Mouse (Mus musculus): Measurements from ENCODE around the gene Bbs7. TPM values are rescaled to one million over a fixed set of nuclear protein-coding genes. Genes with fewer than 3 reads are reported as not detected.

Bbs7 gene
- polyA plus RNA-seq, 1 experiment, result 0.77 TPM

DNA sequence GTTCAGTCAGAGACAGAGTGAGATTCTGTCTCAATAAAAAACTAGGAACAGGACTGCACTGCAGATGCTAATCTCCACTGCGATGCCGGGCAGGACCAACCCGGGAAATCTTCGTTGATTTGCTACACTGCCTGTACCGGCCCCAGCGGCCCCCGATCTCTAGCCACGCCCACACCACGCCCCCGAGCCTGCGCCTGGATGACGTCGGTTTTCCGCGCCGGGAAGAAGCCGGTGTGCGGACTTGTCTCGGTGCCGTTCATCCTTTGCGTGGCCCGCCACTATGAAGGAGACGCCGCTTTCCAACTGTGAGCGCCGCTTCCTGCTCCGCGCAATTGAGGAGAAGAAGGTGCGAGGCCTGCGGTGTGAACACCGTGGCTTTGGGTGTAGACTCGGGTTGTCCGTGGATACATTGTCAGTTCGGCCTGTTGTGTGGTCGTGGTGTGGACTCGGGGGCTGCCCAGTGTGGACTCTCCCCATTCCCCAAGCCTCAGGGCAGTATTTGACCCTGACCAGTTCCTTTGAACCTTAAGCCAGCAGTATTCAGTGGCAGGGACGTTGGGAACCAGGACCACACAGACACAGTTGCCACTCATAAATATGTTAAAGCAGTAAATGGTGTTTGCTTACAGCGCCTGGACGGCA is 60.8 kb downstream of the Bbs7 start, which contains the start of gene Exosc9:
Exosc9 (plus strand) TSS at position 201 of the 642 bp plus-strand sequence.
- peak; percentile 71 for DNase-seq (ENCODE audit: low read depth, low spot score)
- under 1% methylated on average over 39 of the region's 39 CpGs for WGBS

GRCm38 (mm10) chr3:36551851-36552384 is 61.4 kb downstream of the Bbs7 start:
- 8% methylated on average over 12 of the region's 12 CpGs for WGBS
- no peak for DNase-seq (ENCODE audit: low read depth, low spot score)

DNA sequence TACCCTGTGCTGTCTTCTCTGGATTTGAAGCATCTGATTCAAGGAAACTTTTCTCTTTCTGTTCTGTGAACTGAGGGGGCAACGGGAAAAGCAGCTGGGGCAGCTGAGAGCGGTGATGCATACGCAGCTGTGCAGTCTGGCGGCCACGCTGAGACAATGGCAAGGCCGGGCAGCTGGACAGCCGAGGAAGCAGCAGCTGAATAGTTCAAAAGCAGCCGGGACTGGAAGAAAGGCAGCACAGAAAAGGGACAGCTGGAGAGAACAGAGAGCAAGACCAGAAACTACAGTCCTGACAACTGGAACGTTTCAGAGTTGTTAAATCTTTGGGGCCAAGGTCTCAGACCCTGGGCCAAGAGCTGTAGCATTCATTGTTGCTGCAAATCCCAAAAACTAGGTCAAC is 61.9 kb downstream of the Bbs7 start:
- WGBS, result 41% methylated on average over 9 of the region's 9 CpGs
- no peak for DNase-seq (ENCODE audit: low read depth, low spot score)

DNA sequence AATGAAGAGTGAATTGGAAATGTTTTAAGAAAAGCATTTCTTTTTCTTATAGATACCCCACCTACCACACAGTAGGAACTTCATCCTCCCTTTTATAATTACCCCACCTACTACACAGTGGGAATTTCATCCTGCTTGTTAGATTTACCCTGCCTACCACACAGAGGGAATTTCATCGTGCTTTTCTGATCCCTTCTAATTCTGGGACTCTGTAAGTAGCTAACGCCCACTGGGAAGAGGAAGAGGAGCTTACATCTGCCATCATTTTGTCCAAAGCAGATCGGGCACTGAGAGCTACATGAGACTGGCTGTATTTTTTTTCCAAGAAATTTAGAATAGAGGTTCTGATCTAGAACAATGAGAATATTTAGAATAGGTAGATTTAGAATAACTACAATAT is 68.3 kb downstream of the Bbs7 start:
- WGBS, result 78% methylated on average over 3 of the region's 3 CpGs
- DNase-seq (ENCODE audit: low read depth, low spot score), result no peak

GRCm38 (mm10) chr3:36541399-36541798 is 71.9 kb downstream of the Bbs7 start:
- WGBS, result 79% methylated on average over 2 of the region's 2 CpGs
- no peak for DNase-seq (ENCODE audit: low read depth, low spot score)

DNA sequence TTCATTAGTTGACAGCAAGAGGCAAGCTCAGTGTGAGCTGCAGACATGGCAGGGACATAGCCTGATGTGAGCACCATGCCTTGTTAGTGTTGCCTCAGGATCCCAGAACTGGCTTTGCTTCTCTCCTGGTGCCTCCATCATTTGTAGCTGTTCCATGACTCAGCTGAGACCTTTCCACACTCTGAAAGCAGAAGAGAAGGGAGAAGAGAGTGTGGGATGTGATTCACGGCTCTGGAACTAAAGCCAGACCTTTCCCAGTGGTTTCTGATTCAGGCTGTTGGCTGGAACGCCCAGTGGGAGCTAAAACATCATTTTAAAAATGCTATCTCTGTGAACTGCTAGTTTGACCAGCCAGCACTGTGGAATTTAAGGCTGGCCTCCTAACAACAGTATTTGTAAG is 72.5 kb downstream of the Bbs7 start:
- WGBS, result 53% methylated on average over 2 of the region's 2 CpGs
- no peak for DNase-seq (ENCODE audit: low read depth, low spot score)

- WGBS, result 80% methylated on average over 4 of the region's 4 CpGs
These were observed 75.4 kb downstream of the Bbs7 start for GRCm38 (mm10) chr3:36537701-36538470.

DNA sequence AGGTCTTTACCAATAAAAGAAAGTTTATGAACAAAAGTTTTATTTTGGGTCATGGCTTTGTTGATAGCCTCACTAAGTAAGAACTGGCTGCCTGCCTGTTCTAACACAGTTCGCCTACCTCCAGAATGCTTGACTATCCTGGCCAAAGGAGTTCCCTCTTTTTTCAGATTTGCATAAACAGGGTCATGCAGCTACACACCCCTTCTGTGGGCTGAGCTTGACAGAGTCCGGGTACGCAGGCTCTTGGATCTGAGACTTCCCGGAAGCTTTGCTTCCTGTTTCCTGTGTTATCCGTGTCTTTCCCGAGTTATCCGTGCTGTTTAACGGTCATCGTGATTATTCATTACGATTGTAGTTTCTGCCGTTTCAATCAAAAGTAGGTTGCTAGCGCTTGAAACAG is 77.2 kb downstream of the Bbs7 start:
- WGBS, result 81% methylated on average over 12 of the region's 12 CpGs
- DNase-seq (ENCODE audit: low read depth, low spot score), result no peak

More at GRCm38 (mm10) chr3:36537701-36538470, 75.4 kb downstream of the Bbs7 start:
- no peak for DNase-seq (ENCODE audit: low read depth, low spot score)

DNA sequence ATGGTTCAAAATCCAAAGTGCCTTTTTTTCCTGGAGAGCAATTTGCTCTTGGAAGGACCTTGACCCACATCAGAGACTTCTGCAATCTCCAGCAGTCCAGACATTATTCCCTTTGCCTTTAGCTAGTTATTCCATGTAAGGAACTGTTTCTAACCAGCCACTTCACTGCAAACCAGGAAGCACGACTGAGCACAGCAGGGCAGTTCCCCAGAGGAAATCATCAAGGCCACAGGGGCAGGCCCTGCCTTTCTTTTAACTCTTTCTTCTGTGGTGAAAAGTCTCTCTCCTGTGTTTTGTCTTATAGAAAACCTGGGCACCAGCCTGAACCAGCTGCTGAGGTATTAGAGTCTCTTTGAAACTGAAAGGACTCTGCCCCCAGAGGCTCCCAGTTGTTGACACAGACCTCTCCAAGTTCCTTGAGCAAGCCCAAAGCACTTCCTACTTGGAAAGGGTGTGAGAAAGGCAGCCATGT is 80.0 kb downstream of the Bbs7 start:
- peak; percentile 60 for DNase-seq (ENCODE audit: low read depth, low spot score)

GRCm38 (mm10) chr3:36532738-36533137 is 80.5 kb downstream of the Bbs7 start:
- WGBS, result 17% methylated on average over 7 of the region's 7 CpGs

More for the DNA sequence above, 80.0 kb downstream of the Bbs7 start:
- WGBS, result 10% methylated on average over 1 of the region's 1 CpGs

GRCm38 (mm10) chr3:36531979-36532542 is 81.2 kb downstream of the Bbs7 start:
- WGBS, result 3% methylated on average over 18 of the region's 18 CpGs
- DNase-seq (ENCODE audit: low read depth, low spot score), result no peak

More at GRCm38 (mm10) chr3:36532738-36533137, 80.5 kb downstream of the Bbs7 start:
- no peak for DNase-seq (ENCODE audit: low read depth, low spot score)

DNA sequence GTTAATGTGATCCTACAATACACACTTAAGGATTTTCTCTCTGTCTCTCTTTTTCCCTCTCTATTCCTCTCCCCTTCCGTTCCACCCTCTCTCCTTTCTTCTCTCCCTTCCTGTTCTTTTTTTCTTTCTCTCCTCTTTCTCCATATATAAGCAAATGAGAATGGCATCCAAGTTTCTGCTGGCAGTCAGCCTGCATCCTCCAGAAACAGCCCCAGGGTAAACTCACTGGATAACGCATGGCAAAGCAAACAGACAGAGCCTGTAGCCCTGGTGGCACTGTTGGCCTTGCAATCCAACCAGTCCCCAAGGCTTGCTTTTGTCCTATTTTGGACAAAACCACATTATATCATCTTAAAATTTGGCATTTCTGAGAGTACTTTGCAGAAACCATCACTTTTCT is 82.0 kb downstream of the Bbs7 start:
- DNase-seq (ENCODE audit: low read depth, low spot score), result no peak
- 18% methylated on average over 2 of the region's 2 CpGs for WGBS

- WGBS, result 94% methylated on average over 5 of the region's 5 CpGs
- no peak for DNase-seq (ENCODE audit: low read depth, low spot score)
These were observed 82.5 kb downstream of the Bbs7 start for GRCm38 (mm10) chr3:36530781-36531180.

DNA sequence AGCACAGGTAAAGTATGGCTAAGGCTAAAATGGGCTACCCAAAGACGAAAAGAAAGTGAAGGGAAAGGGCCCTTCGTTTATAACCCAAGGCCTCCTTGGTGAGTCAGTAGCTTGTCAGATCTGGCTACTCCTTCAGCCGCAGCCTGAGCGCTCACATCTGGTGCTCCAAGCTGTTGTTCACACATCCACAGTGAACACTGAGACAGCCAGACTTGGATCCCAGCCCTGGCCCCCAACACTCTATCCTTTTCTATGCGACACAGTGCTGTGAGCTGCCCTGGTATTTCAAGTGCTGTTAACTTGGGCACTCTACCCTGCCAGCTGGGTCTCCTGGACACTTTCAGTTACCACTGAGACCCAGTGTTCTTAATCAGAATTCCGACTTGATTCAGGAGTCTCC is 82.9 kb downstream of the Bbs7 start:
- DNase-seq (ENCODE audit: low read depth, low spot score), result no peak
- WGBS, result 83% methylated on average over 6 of the region's 6 CpGs

DNA sequence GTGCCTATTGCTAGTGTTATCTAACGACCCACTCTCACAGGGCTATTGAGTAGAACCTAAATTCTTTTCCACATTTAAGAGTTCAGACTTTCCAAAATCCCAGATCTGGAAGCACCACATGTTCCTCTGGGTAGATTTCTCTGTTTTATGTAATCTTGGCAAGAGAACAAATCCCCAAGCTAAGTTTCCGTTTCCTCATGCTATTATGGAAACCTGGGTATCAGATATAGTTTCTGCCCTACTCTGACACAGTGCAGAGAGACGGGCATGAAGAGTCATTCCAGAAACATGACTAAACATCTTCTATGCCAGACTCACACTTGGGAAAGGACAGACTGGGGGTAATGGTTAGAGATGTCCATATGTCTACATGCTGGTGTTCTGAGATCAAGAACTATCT is 88.8 kb downstream of the Bbs7 start:
- no peak for DNase-seq (ENCODE audit: low read depth, low spot score)
- 52% methylated on average over 3 of the region's 3 CpGs for WGBS

Other genes with a start within 250 kb of the Bbs7 start
- gene Anxa5, start 137.6 kb downstream of the Bbs7 start, polyA plus RNA-seq (2012; rRNA removed), result 142 and 157 TPM in 2 replicates
- 0.73 and 0.95 TPM in 2 replicates for gene 1810062G17Rik, start 137.5 kb downstream of the Bbs7 start, polyA plus RNA-seq (2012; rRNA removed)
- 0.05 and 0.11 TPM in 2 replicates for gene Gm11549, start 91.7 kb downstream of the Bbs7 start, polyA plus RNA-seq (2012; rRNA removed)
- gene Exosc9, start 60.9 kb downstream of the Bbs7 start, polyA plus RNA-seq (2012; rRNA removed), result 14.5 and 14.9 TPM in 2 replicates
- 44.1 and 60.0 TPM in 2 replicates for gene Ccna2, start 41.3 kb downstream of the Bbs7 start, polyA plus RNA-seq (2012; rRNA removed)
- gene Trpc3, start 76.7 kb upstream of the Bbs7 start, polyA plus RNA-seq (2012; rRNA removed), result 1.7 and 1.9 TPM in 2 replicates
- 9.0 and 21.2 TPM in 2 replicates for gene 4932438A13Rik, start 249.6 kb upstream of the Bbs7 start, polyA plus RNA-seq (2012; rRNA removed)

All from large intestine, adult 2 months (tissue).